Mouse (Mus musculus): ENCODE measurements at regions not wholly inside any gene's neighbourhood (a gene's known extent, or its start where the extent isn't known, plus 50 kb on each side); places are given as distances from the start of the nearest gene placed in this dataset.

GRCm38 (mm10) chr15:93733731-93734510 is 138.2 kb upstream of the Prickle1 start:
- Histone ChIP-seq H3K9ac (no peak overlapping the region), H3K4me1 (no peaks in the 10 kb centered on the region), H3K4me3 (no peak overlapping the region), H3K27me3 (replicated peaks) (no peaks in the 10 kb centered on the region), H3K4me2 (no peak overlapping the region), H3K36me3 (replicated peaks) (no peaks in the 10 kb centered on the region), H3K9me3 (no peaks in the 10 kb centered on the region), H3K27ac (no peak overlapping the region)
- 88% methylated on average over 18 of the region's 18 CpGs for WGBS
- ATAC-seq (replicated peaks): no peak

GRCm38 (mm10) chr15:93732825-93733224 is 137.1 kb upstream of the Prickle1 start:
- Histone ChIP-seq H3K36me3 (replicated peaks) (no peaks in the 10 kb centered on the region), H3K9me3 (no peaks in the 10 kb centered on the region), H3K27ac (no peak overlapping the region), H3K27me3 (replicated peaks) (no peaks in the 10 kb centered on the region), H3K9ac (no peak overlapping the region), H3K4me2 (no peak overlapping the region), H3K4me1 (no peaks in the 10 kb centered on the region), H3K4me3 (no peak overlapping the region)
- no peak for ATAC-seq (replicated peaks)
- 68% methylated on average over 5 of the region's 5 CpGs for WGBS

DNA sequence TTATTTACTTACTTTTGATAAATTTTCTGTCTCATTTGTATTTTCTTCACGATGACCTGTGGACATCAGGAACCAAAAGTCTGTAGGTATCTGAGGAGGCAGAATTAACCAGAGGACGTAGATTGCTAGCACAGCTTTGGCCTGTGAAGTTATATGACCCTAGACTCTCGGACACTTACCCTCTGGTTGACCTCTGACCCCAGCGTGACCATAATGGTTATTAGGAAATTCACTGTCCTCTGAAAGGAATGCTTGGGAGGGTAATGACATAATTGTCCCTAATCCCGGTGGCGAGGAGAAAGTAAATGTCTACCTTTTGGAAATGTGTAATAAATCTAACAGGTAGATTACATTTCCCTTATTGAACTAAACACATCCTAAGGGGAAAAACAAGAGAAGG is 135.5 kb upstream of the Prickle1 start:
- WGBS: 82% methylated on average over 6 of the region's 6 CpGs
- Histone ChIP-seq H3K36me3 (replicated peaks) (no peaks in the 10 kb centered on the region), H3K9ac (no peak overlapping the region), H3K9me3 (no peaks in the 10 kb centered on the region), H3K4me2 (no peak overlapping the region), H3K4me3 (no peak overlapping the region), H3K27me3 (replicated peaks) (no peaks in the 10 kb centered on the region), H3K27ac (no peak overlapping the region), H3K4me1 (no peaks in the 10 kb centered on the region)
- ATAC-seq (replicated peaks): no peak

- Histone ChIP-seq H3K27me3 (replicated peaks) (no peaks in the 10 kb centered on the region), H3K4me3 (no peak overlapping the region), H3K36me3 (replicated peaks) (no peaks in the 10 kb centered on the region), H3K4me1 (no peaks in the 10 kb centered on the region), H3K9ac (no peak overlapping the region), H3K9me3 (no peaks in the 10 kb centered on the region), H3K27ac (no peak overlapping the region), H3K4me2 (no peak overlapping the region)
- ATAC-seq (replicated peaks): no peak
- WGBS: 75% methylated on average over 4 of the region's 4 CpGs
These were observed 119.8 kb upstream of the Prickle1 start for GRCm38 (mm10) chr15:93715443-93715842.

DNA sequence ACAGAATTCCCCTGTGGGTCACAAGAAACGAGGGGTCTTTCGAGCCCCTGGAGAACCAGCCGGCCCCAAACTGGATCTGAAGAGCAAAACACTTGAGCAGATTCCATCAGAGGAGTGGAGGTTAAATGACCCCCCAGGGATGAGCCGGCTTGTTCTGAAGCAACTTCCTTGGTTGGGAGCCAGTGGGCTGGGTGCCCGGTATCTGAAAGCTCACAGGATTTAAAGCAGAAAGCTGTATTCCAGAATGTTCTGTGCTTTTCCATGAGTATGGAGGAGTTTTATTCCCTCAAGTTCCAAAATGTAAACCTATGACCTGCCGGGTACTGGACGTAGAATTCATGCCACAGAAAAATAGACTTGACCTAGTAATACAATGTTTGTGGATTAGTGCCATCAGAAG is 117.7 kb upstream of the Prickle1 start:
- Histone ChIP-seq H3K9me3 (no peaks in the 10 kb centered on the region), H3K36me3 (replicated peaks) (no peaks in the 10 kb centered on the region), H3K4me1 (no peaks in the 10 kb centered on the region), H3K27ac (no peak overlapping the region), H3K4me2 (no peak overlapping the region), H3K27me3 (replicated peaks) (no peaks in the 10 kb centered on the region), H3K4me3 (no peak overlapping the region), H3K9ac (no peak overlapping the region)
- WGBS: 85% methylated on average over 7 of the region's 7 CpGs
- no peak for ATAC-seq (replicated peaks)

DNA sequence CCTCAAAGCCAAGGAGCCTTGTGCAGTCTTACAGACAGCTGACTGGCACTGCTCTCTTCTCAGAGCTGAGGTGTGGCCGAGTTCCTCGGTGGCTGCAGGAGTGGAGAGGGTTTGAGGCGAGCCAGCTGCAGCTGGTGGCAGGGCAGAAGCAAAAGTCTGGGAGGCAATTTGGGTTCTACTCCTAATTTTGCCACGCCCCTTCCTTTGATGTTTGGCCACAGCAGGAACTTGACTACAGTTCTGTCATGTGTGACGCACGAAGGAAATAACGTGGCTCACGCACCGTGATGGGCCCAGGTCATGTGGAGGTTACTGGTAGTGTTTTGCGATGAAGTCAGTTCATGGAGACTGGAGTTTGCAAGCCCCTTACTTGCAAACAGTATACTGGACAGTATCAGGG is 116.9 kb upstream of the Prickle1 start:
- no peak overlapping the region for H3K27ac ChIP-seq

GRCm38 (mm10) chr15:93711150-93711784 is 115.6 kb upstream of the Prickle1 start:
- H3K36me3 ChIP-seq (replicated peaks): no peaks in the 10 kb centered on the region
- no peaks in the 10 kb centered on the region for H3K27me3 ChIP-seq (replicated peaks)
- H3K9ac ChIP-seq: no peak overlapping the region
- no peak overlapping the region for H3K4me2 ChIP-seq
- H3K27ac ChIP-seq: no peak overlapping the region
- ATAC-seq (replicated peaks): no peak
- no peaks in the 10 kb centered on the region for H3K9me3 ChIP-seq
- no peak overlapping the region for H3K4me3 ChIP-seq
- H3K4me1 ChIP-seq: no peaks in the 10 kb centered on the region
- 83% methylated on average over 13 of the region's 13 CpGs for WGBS

More for the DNA sequence above, 116.9 kb upstream of the Prickle1 start:
- Histone ChIP-seq H3K36me3 (replicated peaks) (no peaks in the 10 kb centered on the region), H3K27me3 (replicated peaks) (no peaks in the 10 kb centered on the region), H3K4me2 (no peak overlapping the region), H3K4me1 (no peaks in the 10 kb centered on the region), H3K9me3 (no peaks in the 10 kb centered on the region), H3K9ac (no peak overlapping the region), H3K4me3 (no peak overlapping the region)
- ATAC-seq (replicated peaks): no peak
- 76% methylated on average over 10 of the region's 10 CpGs for WGBS

GRCm38 (mm10) chr15:93710493-93711149 is 114.9 kb upstream of the Prickle1 start:
- Histone ChIP-seq H3K27ac (no peak overlapping the region), H3K4me3 (no peak overlapping the region), H3K9ac (no peak overlapping the region), H3K4me1 (no peaks in the 10 kb centered on the region), H3K4me2 (no peak overlapping the region), H3K36me3 (replicated peaks) (no peaks in the 10 kb centered on the region), H3K9me3 (no peaks in the 10 kb centered on the region), H3K27me3 (replicated peaks) (no peaks in the 10 kb centered on the region)
- ATAC-seq (replicated peaks): no peak
- 90% methylated on average over 15 of the region's 15 CpGs for WGBS

GRCm38 (mm10) chr15:93706366-93706930 is 110.8 kb upstream of the Prickle1 start:
- Histone ChIP-seq H3K9ac (no peak overlapping the region), H3K4me2 (no peak overlapping the region), H3K27ac (no peak overlapping the region), H3K4me1 (no peaks in the 10 kb centered on the region), H3K36me3 (replicated peaks) (no peaks in the 10 kb centered on the region), H3K27me3 (replicated peaks) (no peaks in the 10 kb centered on the region), H3K4me3 (no peak overlapping the region), H3K9me3 (no peaks in the 10 kb centered on the region)
- ATAC-seq (replicated peaks): no peak
- 80% methylated on average over 11 of the region's 11 CpGs for WGBS

DNA sequence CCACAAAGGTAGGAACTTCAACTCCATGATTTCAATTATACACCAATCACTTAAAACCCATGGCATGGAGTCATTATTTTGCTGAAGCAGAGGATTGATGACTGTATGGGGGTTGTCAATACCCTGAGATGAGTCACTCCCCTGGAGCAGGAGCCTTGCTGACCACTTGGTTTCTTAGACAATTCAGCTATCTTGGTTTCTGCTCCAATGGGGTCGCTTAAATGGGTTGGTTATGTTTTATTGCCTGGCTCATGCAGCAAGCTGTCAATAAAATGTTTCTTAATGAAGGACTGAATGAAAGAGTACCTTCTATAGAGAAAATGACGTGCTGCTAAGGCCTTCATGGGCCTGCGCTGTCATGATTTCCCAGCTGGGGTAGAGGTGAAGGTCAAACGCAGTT is 110.0 kb upstream of the Prickle1 start:
- Histone ChIP-seq H3K4me2 (no peak overlapping the region), H3K36me3 (replicated peaks) (no peaks in the 10 kb centered on the region), H3K9me3 (no peaks in the 10 kb centered on the region), H3K27ac (no peak overlapping the region), H3K4me3 (no peak overlapping the region), H3K27me3 (replicated peaks) (no peaks in the 10 kb centered on the region), H3K9ac (no peak overlapping the region), H3K4me1 (0 out of 2 replicates have a peak, but pooled peaks cover 4% of the 10 kb centered on the region)
- 81% methylated on average over 4 of the region's 4 CpGs for WGBS
- ATAC-seq (replicated peaks): no peak

DNA sequence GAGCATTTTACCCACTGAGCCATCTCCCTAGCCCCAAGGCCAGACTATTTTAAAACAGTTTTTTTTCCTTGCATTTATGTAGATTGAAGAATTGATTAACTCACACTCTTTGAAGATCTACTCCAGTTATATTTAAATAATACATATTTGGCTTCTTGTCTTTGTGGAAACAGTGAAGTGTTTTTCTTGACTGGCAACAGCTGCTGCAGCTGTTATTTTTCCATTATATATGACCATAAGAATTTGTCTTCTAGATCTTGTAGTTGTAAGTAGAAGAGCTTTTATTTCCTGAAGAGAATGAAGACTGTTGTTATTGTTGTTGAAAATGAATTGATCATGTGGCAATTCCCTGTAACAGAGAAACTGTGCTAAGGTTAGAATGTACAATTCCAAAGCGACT is 109.4 kb upstream of the Prickle1 start:
- WGBS: 93% methylated on average over 1 of the region's 1 CpGs

GRCm38 (mm10) chr15:93701017-93701416 is 105.3 kb upstream of the Prickle1 start:
- Histone ChIP-seq H3K27ac (no peak overlapping the region), H3K4me3 (no peak overlapping the region), H3K36me3 (replicated peaks) (no peaks in the 10 kb centered on the region), H3K4me1 (0 out of 2 replicates have a peak, but pooled peaks cover 7% of the 10 kb centered on the region), H3K9me3 (no peaks in the 10 kb centered on the region), H3K27me3 (replicated peaks) (no peaks in the 10 kb centered on the region), H3K4me2 (no peak overlapping the region), H3K9ac (no peak overlapping the region)
- no peak for ATAC-seq (replicated peaks)
- WGBS: 25% methylated on average over 10 of the region's 10 CpGs

More for the DNA sequence above, 109.4 kb upstream of the Prickle1 start:
- no peaks in the 10 kb centered on the region for H3K9me3 ChIP-seq
- H3K4me1 ChIP-seq: 0 out of 2 replicates have a peak, but pooled peaks cover 5% of the 10 kb centered on the region
- no peaks in the 10 kb centered on the region for H3K36me3 ChIP-seq (replicated peaks)
- H3K27me3 ChIP-seq (replicated peaks): no peaks in the 10 kb centered on the region
- no peak overlapping the region for H3K27ac ChIP-seq
- H3K9ac ChIP-seq: no peak overlapping the region
- ATAC-seq (replicated peaks): no peak
- H3K4me3 ChIP-seq: no peak overlapping the region
- no peak overlapping the region for H3K4me2 ChIP-seq
